Mouse (Mus musculus) lung, postnatal 0 days (tissue): ENCODE measurements around the gene Glt8d2.

ENCODE experiments used
- CTCF ChIP-seq: IDR thresholded peaks from 2 replicates; pipeline ENCODE4 v1.5.1; 2016; ENCODE audit warnings: antibody characterized with exemption, mild to moderate bottlenecking
- EP300 ChIP-seq: IDR thresholded peaks from 2 replicates; pipeline ENCODE4 v1.6.1; 2016; ENCODE audit warnings: antibody characterized with exemption, mild to moderate bottlenecking, control low read depth

DNA sequence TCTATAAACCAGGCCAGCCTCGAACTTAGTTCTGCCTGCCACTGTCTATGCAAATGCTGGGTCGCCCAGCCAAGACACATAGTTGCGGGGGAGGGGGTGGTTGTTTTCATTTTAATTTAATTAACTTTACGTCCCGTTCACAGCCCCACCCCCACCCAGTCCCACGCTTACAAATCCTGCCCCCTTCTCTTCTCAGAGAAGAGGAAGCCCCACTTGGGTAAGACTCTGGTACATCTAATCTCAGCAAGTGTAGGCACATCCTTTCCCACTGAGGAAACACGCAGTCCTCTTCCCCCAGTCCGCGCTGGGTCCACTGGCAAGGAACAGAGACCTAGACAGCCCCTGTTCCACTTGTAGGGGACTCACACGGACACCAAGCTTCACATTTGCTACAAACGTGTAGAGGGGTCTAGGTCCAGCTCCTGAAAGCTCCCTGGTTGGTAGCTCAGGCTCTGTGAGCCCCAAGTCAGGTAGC is 61.3 kb downstream of the Glt8d2 start:
- TF ChIP-seq CTCF: no peak
- no peak for TF ChIP-seq EP300
